Mouse (Mus musculus): ENCODE measurements around the gene Arl6ip1. TPM values are rescaled to one million over a fixed set of nuclear protein-coding genes. Genes with fewer than 3 reads are reported as not detected.
"Not testable (repeated sequence)": the region's sequence is repeated elsewhere in the genome, so short reads cannot be mapped to it uniquely, and the experiment has no call there.

The Arl6ip1 gene
- polyA plus RNA-seq (2012; rRNA removed): 234 and 344 TPM in 2 replicates

DNA sequence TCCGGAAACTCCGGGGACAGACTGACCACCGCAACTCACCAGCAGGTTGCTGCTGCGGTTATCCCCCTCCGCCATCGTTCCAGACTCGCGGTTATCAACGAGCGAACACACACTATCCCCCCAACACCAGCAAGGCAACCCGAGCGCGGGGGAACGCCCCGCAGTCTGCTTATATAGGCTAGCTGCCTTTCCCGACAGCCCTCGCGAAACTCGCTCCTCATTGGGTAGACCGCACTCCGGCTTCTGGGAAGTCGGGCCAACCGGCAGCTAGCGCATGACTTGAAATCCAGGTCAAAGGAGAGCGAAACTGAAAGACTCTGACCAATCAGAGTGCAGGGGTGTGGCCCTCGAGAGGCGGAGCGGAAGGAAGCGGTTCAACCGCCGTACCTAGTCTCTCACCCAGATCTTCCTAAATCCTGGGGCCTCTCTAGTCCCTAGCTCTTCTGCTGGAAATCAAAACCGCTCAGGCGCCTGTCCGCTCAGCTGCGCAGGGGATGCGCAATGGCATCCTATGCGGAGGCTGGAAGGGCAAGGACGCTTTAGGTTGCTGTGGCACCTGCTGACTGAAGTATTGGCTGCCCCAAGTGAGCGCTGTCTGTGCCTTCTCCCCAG is at the start of gene Arl6ip1:
Arl6ip1 (minus strand) TSS at position 233 of the 612 bp plus-strand sequence.
- H3K27ac ChIP-seq (ENCODE audit: insufficient read depth, low read depth, low read length): peak within 1 kb of the TSS; percentile 90
- WGBS: under 1% methylated on average over 39 of the region's 39 CpGs
- no peaks in the 10 kb centered on the region for H3K27me3 ChIP-seq (replicated peaks; ENCODE audit: control insufficient read depth, insufficient read depth, low read length)
- peaks cover 11% of the 10 kb centered on the region for H3K4me1 ChIP-seq (ENCODE audit: control insufficient read depth, insufficient read depth, low read length)
- peak within 1 kb of the TSS; percentile 76 for H3K4me3 ChIP-seq (ENCODE audit: insufficient read depth, low read depth, low read length)
- H3K36me3 ChIP-seq (ENCODE audit: control insufficient read depth, insufficient read depth, low read length): peaks cover 5% of the 10 kb centered on the region; the same call in 1 of the 2 replicates
- DNase-seq: peak; percentile 99
- peak; percentile 99 for TF ChIP-seq POLR2A (IDR thresholded peaks at IDR 0.05; ENCODE audit: low read depth, low read length)
- TF ChIP-seq CTCF (conservative IDR thresholded peaks at IDR 0.05; ENCODE audit: insufficient read depth, insufficient read length, low read depth, low read length): no peak

DNA sequence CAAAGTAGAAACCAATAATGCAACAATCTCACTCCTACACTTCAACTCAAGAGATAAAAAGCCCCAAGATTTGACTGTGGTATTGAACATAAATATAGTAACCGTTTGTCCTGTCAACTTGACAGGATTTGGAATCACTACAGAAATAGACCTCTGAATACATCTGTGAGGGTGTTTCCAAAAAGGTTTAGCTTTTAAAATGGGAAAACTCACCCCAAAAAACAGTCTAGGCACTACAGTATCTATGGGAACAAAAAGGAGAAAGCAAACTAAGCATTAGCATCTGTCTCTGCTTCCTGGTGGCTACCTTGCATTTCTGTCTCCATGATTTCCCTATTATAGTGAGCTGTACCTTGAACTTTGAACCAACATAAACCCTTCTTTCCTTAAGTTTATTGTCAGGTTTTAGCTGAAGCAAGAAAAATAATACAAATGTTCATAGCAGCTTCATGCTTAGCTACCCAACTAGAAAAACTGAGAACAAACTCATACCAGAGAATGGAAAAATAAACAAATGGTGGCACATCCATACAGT is 46.4 kb upstream of the Arl6ip1 start:
- H3K27ac ChIP-seq (ENCODE audit: insufficient read depth, low read depth, low read length): no peak overlapping the region
- H3K27me3 ChIP-seq (replicated peaks; ENCODE audit: control insufficient read depth, insufficient read depth, low read length): no peaks in the 10 kb centered on the region
- TF ChIP-seq POLR2A (IDR thresholded peaks at IDR 0.05; ENCODE audit: low read depth, low read length) (no peak), CTCF (conservative IDR thresholded peaks at IDR 0.05; ENCODE audit: insufficient read depth, insufficient read length, low read depth, low read length) (no peak)
- peak; percentile 60 for DNase-seq
- 52% methylated on average over 1 of the region's 1 CpGs for WGBS
- H3K4me1 ChIP-seq (ENCODE audit: control insufficient read depth, insufficient read depth, low read length): peaks cover 3% of the 10 kb centered on the region; the same call in 1 of the 2 replicates
- peaks cover 11% of the 10 kb centered on the region for H3K36me3 ChIP-seq (ENCODE audit: control insufficient read depth, insufficient read depth, low read length)
- no peak overlapping the region for H3K4me3 ChIP-seq (ENCODE audit: insufficient read depth, low read depth, low read length)

DNA sequence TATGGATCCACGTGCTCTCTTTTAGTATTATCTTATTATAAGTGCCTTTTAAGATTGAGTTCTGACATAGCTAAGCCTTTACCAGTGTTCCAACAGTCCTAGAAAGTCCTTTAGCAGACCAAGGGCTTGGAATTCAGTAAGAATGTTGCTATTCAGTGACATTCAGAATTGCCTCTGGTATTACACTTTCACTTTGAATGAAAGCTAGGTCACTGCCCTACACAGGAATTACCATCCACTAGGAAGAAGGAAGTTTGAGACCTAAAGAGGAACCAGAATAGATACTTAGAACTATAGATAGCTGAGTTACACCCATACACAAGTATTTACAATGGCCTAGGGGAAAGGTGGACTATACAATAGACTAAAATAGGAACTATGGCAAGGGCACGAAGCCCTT is 40.7 kb upstream of the Arl6ip1 start:
- not testable (repeated sequence) for H3K4me1 ChIP-seq (ENCODE audit: control insufficient read depth, insufficient read depth, low read length); H3K4me3 ChIP-seq (ENCODE audit: insufficient read depth, low read depth, low read length); H3K27ac ChIP-seq (ENCODE audit: insufficient read depth, low read depth, low read length); DNase-seq; H3K27me3 ChIP-seq (replicated peaks; ENCODE audit: control insufficient read depth, insufficient read depth, low read length)
- H3K36me3 ChIP-seq (ENCODE audit: control insufficient read depth, insufficient read depth, low read length): peaks cover 20% of the 10 kb centered on the region
- 84% methylated on average over 2 of the region's 2 CpGs for WGBS

DNA sequence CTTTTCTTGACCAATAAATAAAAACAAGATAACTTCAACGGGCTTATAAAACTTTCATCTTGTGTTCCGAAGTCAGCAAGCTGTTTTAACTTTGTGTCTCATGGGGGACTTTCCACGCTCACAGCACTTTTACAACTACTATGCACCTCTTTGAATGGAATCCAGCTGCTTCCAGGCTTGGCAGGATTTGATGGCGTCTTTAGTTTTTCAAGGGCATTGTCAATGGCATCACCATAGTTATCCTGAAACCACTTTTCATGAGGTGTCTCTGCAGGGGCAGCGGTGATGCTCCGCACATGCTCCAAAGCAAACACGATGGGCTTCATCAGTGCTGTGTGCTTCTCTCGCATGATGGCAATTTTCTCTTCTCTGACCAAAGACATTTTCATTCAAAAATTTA is 33.5 kb upstream of the Arl6ip1 start:
- DNase-seq: no peak
- TF ChIP-seq CTCF (conservative IDR thresholded peaks at IDR 0.05; ENCODE audit: insufficient read depth, insufficient read length, low read depth, low read length) (no peak), POLR2A (IDR thresholded peaks at IDR 0.05; ENCODE audit: low read depth, low read length) (no peak)
- no peak overlapping the region for H3K4me3 ChIP-seq (ENCODE audit: insufficient read depth, low read depth, low read length)
- H3K36me3 ChIP-seq (ENCODE audit: control insufficient read depth, insufficient read depth, low read length): peaks cover 15% of the 10 kb centered on the region
- no peaks in the 10 kb centered on the region for H3K27me3 ChIP-seq (replicated peaks; ENCODE audit: control insufficient read depth, insufficient read depth, low read length)
- 88% methylated on average over 8 of the region's 8 CpGs for WGBS
- no peak overlapping the region for H3K27ac ChIP-seq (ENCODE audit: insufficient read depth, low read depth, low read length)
- H3K4me1 ChIP-seq (ENCODE audit: control insufficient read depth, insufficient read depth, low read length): no peaks in the 10 kb centered on the region

DNA sequence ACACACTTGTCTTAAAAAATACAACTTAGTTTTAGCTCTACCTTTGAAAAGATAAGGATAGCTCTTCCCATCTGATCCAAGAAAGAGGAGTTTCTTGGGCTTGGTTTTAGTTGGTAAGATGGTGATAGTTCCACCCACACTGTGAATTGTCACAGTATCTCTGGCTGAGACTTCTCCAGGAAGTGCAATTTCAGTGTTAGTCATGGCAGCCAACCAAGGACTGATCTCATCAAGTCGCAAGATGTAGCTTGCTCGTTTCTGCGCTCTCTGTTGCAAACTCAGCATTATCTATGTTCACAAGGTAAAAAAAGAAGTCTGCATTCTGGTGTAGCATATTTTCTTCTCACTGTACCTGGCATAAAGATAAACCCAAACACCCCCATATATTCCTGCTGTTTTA is 30.7 kb upstream of the Arl6ip1 start:
- H3K4me3 ChIP-seq (ENCODE audit: insufficient read depth, low read depth, low read length): no peak overlapping the region
- 75% methylated on average over 3 of the region's 3 CpGs for WGBS
- peaks cover 13% of the 10 kb centered on the region for H3K36me3 ChIP-seq (ENCODE audit: control insufficient read depth, insufficient read depth, low read length)
- H3K4me1 ChIP-seq (ENCODE audit: control insufficient read depth, insufficient read depth, low read length): no peaks in the 10 kb centered on the region
- H3K27ac ChIP-seq (ENCODE audit: insufficient read depth, low read depth, low read length): no peak overlapping the region
- H3K27me3 ChIP-seq (replicated peaks; ENCODE audit: control insufficient read depth, insufficient read depth, low read length): no peaks in the 10 kb centered on the region
- no peak for DNase-seq
- TF ChIP-seq POLR2A (IDR thresholded peaks at IDR 0.05; ENCODE audit: low read depth, low read length) (no peak), CTCF (conservative IDR thresholded peaks at IDR 0.05; ENCODE audit: insufficient read depth, insufficient read length, low read depth, low read length) (no peak)

DNA sequence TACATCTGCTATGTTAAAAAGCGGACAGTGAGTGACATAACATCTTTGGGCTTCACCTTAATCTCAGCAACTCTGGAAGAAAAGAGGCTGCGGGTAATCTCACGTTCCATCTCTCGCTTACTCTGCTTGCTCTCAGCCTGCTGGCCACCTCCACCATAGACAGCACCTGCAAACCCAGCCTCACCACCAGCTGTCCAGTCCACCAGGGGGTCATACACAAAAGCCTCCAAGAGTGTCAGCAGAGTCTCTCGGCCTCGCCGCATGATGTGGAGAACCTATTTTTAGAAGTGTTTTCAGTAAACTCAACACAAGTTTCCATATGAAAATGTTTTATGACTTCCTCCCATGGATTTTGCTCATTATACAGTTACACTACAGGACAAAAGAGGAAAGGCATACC is 27.0 kb upstream of the Arl6ip1 start:
- Histone ChIP-seq H3K4me1 (ENCODE audit: control insufficient read depth, insufficient read depth, low read length) (no peaks in the 10 kb centered on the region), H3K4me3 (ENCODE audit: insufficient read depth, low read depth, low read length) (no peak overlapping the region), H3K27me3 (replicated peaks; ENCODE audit: control insufficient read depth, insufficient read depth, low read length) (no peaks in the 10 kb centered on the region), H3K27ac (ENCODE audit: insufficient read depth, low read depth, low read length) (no peak overlapping the region), H3K36me3 (ENCODE audit: control insufficient read depth, insufficient read depth, low read length) (peaks cover 22% of the 10 kb centered on the region)
- no peak for DNase-seq
- TF ChIP-seq POLR2A (IDR thresholded peaks at IDR 0.05; ENCODE audit: low read depth, low read length): no peak
- TF ChIP-seq CTCF (conservative IDR thresholded peaks at IDR 0.05; ENCODE audit: insufficient read depth, insufficient read length, low read depth, low read length): no peak
- 77% methylated on average over 7 of the region's 7 CpGs for WGBS

DNA sequence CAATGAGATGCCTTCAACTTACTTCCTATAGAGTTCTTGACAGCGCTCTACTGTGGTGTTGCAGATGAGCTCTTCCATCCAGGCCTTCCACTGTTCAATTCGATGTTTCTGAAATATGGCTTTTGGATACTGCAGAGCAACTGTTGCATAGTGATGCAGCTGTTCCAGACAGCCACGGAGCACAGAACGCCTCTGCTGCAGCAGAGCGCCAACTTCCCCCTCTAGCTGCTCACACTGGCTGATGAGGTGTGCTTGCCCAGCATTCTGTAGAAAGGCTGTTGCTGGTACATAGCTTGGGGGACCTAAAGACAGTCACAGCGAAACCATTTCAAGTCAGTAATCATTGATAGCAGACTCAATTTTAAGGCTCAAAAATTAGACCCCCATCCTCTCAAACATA is 24.7 kb upstream of the Arl6ip1 start:
- H3K4me1 ChIP-seq (ENCODE audit: control insufficient read depth, insufficient read depth, low read length): no peaks in the 10 kb centered on the region
- H3K36me3 ChIP-seq (ENCODE audit: control insufficient read depth, insufficient read depth, low read length): peaks cover 24% of the 10 kb centered on the region
- TF ChIP-seq CTCF (conservative IDR thresholded peaks at IDR 0.05; ENCODE audit: insufficient read depth, insufficient read length, low read depth, low read length): no peak
- TF ChIP-seq POLR2A (IDR thresholded peaks at IDR 0.05; ENCODE audit: low read depth, low read length): no peak
- WGBS: 92% methylated on average over 6 of the region's 6 CpGs
- no peak overlapping the region for H3K4me3 ChIP-seq (ENCODE audit: insufficient read depth, low read depth, low read length)
- DNase-seq: no peak
- H3K27me3 ChIP-seq (replicated peaks; ENCODE audit: control insufficient read depth, insufficient read depth, low read length): no peaks in the 10 kb centered on the region
- no peak overlapping the region for H3K27ac ChIP-seq (ENCODE audit: insufficient read depth, low read depth, low read length)

Data from kidney, adult 2 months (tissue).